Mouse (Mus musculus): ENCODE measurements at regions not wholly inside any gene's neighbourhood (a gene's known extent, or its start where the extent isn't known, plus 50 kb on each side); places are given as distances from the start of the nearest gene placed in this dataset.
A peak's percentile ranks its signal among the peaks of the same experiment; 100 is the strongest.

DNA sequence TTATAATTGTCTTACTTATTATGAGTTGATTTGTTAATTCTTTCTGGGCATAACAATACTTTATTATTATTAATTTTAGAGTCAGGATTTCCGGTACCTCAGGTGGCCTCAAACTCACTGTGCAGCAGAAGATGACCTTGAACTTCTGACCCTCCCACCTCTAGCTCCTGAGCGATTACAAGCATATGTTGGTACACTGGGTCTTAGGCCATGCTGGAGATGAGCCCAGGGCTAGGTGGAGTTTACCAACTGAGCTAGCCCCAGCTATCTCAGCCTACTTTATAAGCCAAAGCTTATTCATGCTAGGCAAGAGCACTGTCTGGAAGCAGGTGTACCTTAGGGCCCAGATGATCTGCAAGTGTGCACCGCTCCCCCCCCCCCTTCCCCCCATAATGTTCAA, 87.4 kb downstream of the Smim20 start:
- Histone ChIP-seq H3K4me3 (ENCODE audit: low read depth, low read length) (no peak overlapping the region), H3K9me3 (ENCODE audit: low read length) (no peaks in the 10 kb centered on the region), H3K27me3 (ENCODE audit: insufficient read depth, low read length) (no peaks in the 10 kb centered on the region), H3K4me2 (ENCODE audit: low read depth, low read length) (no peak overlapping the region), H3K4me1 (ENCODE audit: insufficient read depth) (no peaks in the 10 kb centered on the region), H3K36me3 (replicated peaks; ENCODE audit: insufficient read depth, low read length) (no peaks in the 10 kb centered on the region), H3K27ac (ENCODE audit: low read depth) (no peak overlapping the region), H3K9ac (replicated peaks) (no peak overlapping the region)
- ATAC-seq (no peak), DNase-seq (no peak)
- WGBS (ENCODE audit: insufficient replicate concordance), result 81% methylated on average over 3 of the region's 3 CpGs
- TF ChIP-seq EP300 (IDR thresholded peaks at IDR 0.05; ENCODE audit: low read depth) (no peak), CTCF (IDR thresholded peaks at IDR 0.05; ENCODE audit: low read depth) (no peak)

- Histone ChIP-seq H3K4me1 (ENCODE audit: insufficient read depth) (no peaks in the 10 kb centered on the region), H3K36me3 (replicated peaks; ENCODE audit: insufficient read depth, low read length) (no peaks in the 10 kb centered on the region), H3K4me2 (ENCODE audit: low read depth, low read length) (no peak overlapping the region), H3K27me3 (ENCODE audit: insufficient read depth, low read length) (no peaks in the 10 kb centered on the region), H3K27ac (ENCODE audit: low read depth) (no peak overlapping the region), H3K9ac (replicated peaks) (no peak overlapping the region), H3K9me3 (ENCODE audit: low read length) (no peaks in the 10 kb centered on the region), H3K4me3 (ENCODE audit: low read depth, low read length) (no peak overlapping the region)
- peak; percentile 81 for ATAC-seq
- TF ChIP-seq EP300 (IDR thresholded peaks at IDR 0.05; ENCODE audit: low read depth), result no peak
- TF ChIP-seq CTCF (IDR thresholded peaks at IDR 0.05; ENCODE audit: low read depth), result peak; percentile 93
- peak; percentile 81 for DNase-seq
- 3% methylated on average over 6 of the region's 6 CpGs for WGBS (ENCODE audit: insufficient replicate concordance)
These were observed 88.2 kb downstream of the Smim20 start for GRCm38 (mm10) chr5:53355069-53355468.

- H3K4me2 ChIP-seq (ENCODE audit: low read depth, low read length), result no peak overlapping the region
- WGBS (ENCODE audit: insufficient replicate concordance), result 53% methylated on average over 7 of the region's 7 CpGs
- ATAC-seq (no peak), DNase-seq (no peak)
- H3K27me3 ChIP-seq (ENCODE audit: insufficient read depth, low read length), result no peaks in the 10 kb centered on the region
- TF ChIP-seq CTCF (IDR thresholded peaks at IDR 0.05; ENCODE audit: low read depth) (no peak), EP300 (IDR thresholded peaks at IDR 0.05; ENCODE audit: low read depth) (no peak)
- H3K36me3 ChIP-seq (replicated peaks; ENCODE audit: insufficient read depth, low read length), result no peaks in the 10 kb centered on the region
- no peak overlapping the region for H3K27ac ChIP-seq (ENCODE audit: low read depth)
- no peaks in the 10 kb centered on the region for H3K9me3 ChIP-seq (ENCODE audit: low read length)
- H3K4me1 ChIP-seq (ENCODE audit: insufficient read depth), result no peaks in the 10 kb centered on the region
- no peak overlapping the region for H3K4me3 ChIP-seq (ENCODE audit: low read depth, low read length)
- no peak overlapping the region for H3K9ac ChIP-seq (replicated peaks)
These were observed 90.3 kb downstream of the Smim20 start for GRCm38 (mm10) chr5:53357086-53357608.

DNA sequence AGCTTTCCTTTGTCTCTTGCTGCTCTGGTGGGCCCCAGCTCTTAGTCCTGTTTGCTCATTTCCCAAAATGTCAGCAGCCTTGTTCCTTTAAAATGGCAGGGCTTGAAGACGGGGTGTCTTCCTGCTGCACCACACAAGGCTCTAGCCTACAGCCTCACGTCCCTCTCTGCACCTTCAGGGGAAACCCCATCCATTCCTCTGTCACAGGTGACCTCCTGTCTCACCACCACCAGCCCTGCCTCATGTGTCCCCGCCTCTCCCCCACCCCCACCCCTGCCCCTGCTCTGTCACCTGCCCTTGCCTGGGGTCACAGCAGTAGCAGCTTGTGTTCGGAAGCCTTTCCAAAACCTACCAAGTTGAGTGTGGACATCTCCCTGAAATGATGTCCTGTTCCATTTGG, 91.3 kb downstream of the Smim20 start:
- no peaks in the 10 kb centered on the region for H3K27me3 ChIP-seq (ENCODE audit: insufficient read depth, low read length)
- H3K4me2 ChIP-seq (ENCODE audit: low read depth, low read length), result no peak overlapping the region
- no peak for TF ChIP-seq CTCF (IDR thresholded peaks at IDR 0.05; ENCODE audit: low read depth)
- TF ChIP-seq EP300 (IDR thresholded peaks at IDR 0.05; ENCODE audit: low read depth), result no peak
- H3K4me1 ChIP-seq (ENCODE audit: insufficient read depth), result no peaks in the 10 kb centered on the region
- no peak overlapping the region for H3K4me3 ChIP-seq (ENCODE audit: low read depth, low read length)
- DNase-seq (no peak), ATAC-seq (no peak)
- no peaks in the 10 kb centered on the region for H3K36me3 ChIP-seq (replicated peaks; ENCODE audit: insufficient read depth, low read length)
- no peak overlapping the region for H3K9ac ChIP-seq (replicated peaks)
- H3K27ac ChIP-seq (ENCODE audit: low read depth), result no peak overlapping the region
- WGBS (ENCODE audit: insufficient replicate concordance), result 46% methylated on average over 4 of the region's 4 CpGs
- no peaks in the 10 kb centered on the region for H3K9me3 ChIP-seq (ENCODE audit: low read length)

- H3K36me3 ChIP-seq (replicated peaks; ENCODE audit: insufficient read depth, low read length), result no peaks in the 10 kb centered on the region
- no peaks in the 10 kb centered on the region for H3K4me1 ChIP-seq (ENCODE audit: insufficient read depth)
- H3K9ac ChIP-seq (replicated peaks), result no peak overlapping the region
- H3K27ac ChIP-seq (ENCODE audit: low read depth), result no peak overlapping the region
- H3K9me3 ChIP-seq (ENCODE audit: low read length), result no peaks in the 10 kb centered on the region
- H3K4me2 ChIP-seq (ENCODE audit: low read depth, low read length), result no peak overlapping the region
- ATAC-seq (no peak), DNase-seq (no peak)
- TF ChIP-seq EP300 (IDR thresholded peaks at IDR 0.05; ENCODE audit: low read depth), result no peak
- no peak for TF ChIP-seq CTCF (IDR thresholded peaks at IDR 0.05; ENCODE audit: low read depth)
- WGBS (ENCODE audit: insufficient replicate concordance), result 81% methylated on average over 12 of the region's 12 CpGs
- H3K4me3 ChIP-seq (ENCODE audit: low read depth, low read length), result no peak overlapping the region
- no peaks in the 10 kb centered on the region for H3K27me3 ChIP-seq (ENCODE audit: insufficient read depth, low read length)
These were observed 93.0 kb downstream of the Smim20 start for GRCm38 (mm10) chr5:53359887-53360286.

GRCm38 (mm10) chr5:53361295-53361694, 94.4 kb downstream of the Smim20 start:
- WGBS (ENCODE audit: insufficient replicate concordance), result 35% methylated on average over 6 of the region's 6 CpGs
- no peak for DNase-seq
- H3K9me3 ChIP-seq (ENCODE audit: low read length), result no peaks in the 10 kb centered on the region
- no peaks in the 10 kb centered on the region for H3K27me3 ChIP-seq (ENCODE audit: insufficient read depth, low read length)
- H3K27ac ChIP-seq (ENCODE audit: low read depth), result no peak overlapping the region
- no peak overlapping the region for H3K4me2 ChIP-seq (ENCODE audit: low read depth, low read length)
- no peak overlapping the region for H3K4me3 ChIP-seq (ENCODE audit: low read depth, low read length)
- no peaks in the 10 kb centered on the region for H3K36me3 ChIP-seq (replicated peaks; ENCODE audit: insufficient read depth, low read length)
- TF ChIP-seq CTCF (IDR thresholded peaks at IDR 0.05; ENCODE audit: low read depth) (no peak), EP300 (IDR thresholded peaks at IDR 0.05; ENCODE audit: low read depth) (no peak)
- no peak overlapping the region for H3K9ac ChIP-seq (replicated peaks)
- no peak for ATAC-seq
- no peaks in the 10 kb centered on the region for H3K4me1 ChIP-seq (ENCODE audit: insufficient read depth)

GRCm38 (mm10) chr5:53363898-53364297, 97.0 kb downstream of the Smim20 start:
- no peak for DNase-seq
- Histone ChIP-seq H3K4me1 (ENCODE audit: insufficient read depth) (no peaks in the 10 kb centered on the region), H3K36me3 (replicated peaks; ENCODE audit: insufficient read depth, low read length) (no peaks in the 10 kb centered on the region), H3K27me3 (ENCODE audit: insufficient read depth, low read length) (no peaks in the 10 kb centered on the region), H3K4me2 (ENCODE audit: low read depth, low read length) (no peak overlapping the region), H3K9me3 (ENCODE audit: low read length) (no peaks in the 10 kb centered on the region), H3K9ac (replicated peaks) (no peak overlapping the region), H3K27ac (ENCODE audit: low read depth) (no peak overlapping the region), H3K4me3 (ENCODE audit: low read depth, low read length) (no peak overlapping the region)
- no peak for TF ChIP-seq CTCF (IDR thresholded peaks at IDR 0.05; ENCODE audit: low read depth)
- TF ChIP-seq EP300 (IDR thresholded peaks at IDR 0.05; ENCODE audit: low read depth), result no peak
- ATAC-seq, result no peak
- 81% methylated on average over 8 of the region's 8 CpGs for WGBS (ENCODE audit: insufficient replicate concordance)

Data from liver, postnatal 0 days (tissue).